Mouse (Mus musculus) T-cell, adult 2 months (primary cell): ENCODE results near the gene Atxn7.
"Not testable (repeated sequence)": the region's sequence is repeated elsewhere in the genome, so short reads cannot be mapped to it uniquely, and the experiment has no call there.

Experiments used
- DNase-seq: peaks from one replicate; pipeline ENCODE4 v3.0.0; 2022; ENCODE audit warnings: low spot score

The Atxn7 gene

GRCm38 (mm10) chr14:13988397-13988796 is 27.2 kb downstream of the Atxn7 start:
- DNase-seq = no peak

- DNase-seq = no peak
Measured at GRCm38 (mm10) chr14:13990741-13991140, 29.5 kb downstream of the Atxn7 start.

GRCm38 (mm10) chr14:13995206-13996097 is 34.2 kb downstream of the Atxn7 start:
- DNase-seq = no peak

- DNase-seq = no peak
Measured at GRCm38 (mm10) chr14:14002771-14003170, 41.5 kb downstream of the Atxn7 start.

- DNase-seq = no peak
Measured at GRCm38 (mm10) chr14:14009712-14010111, 48.5 kb downstream of the Atxn7 start.

GRCm38 (mm10) chr14:14012383-14013251 is 51.4 kb downstream of the Atxn7 start:
- DNase-seq = peak; percentile 87

- peak; percentile 32 for DNase-seq
Measured at GRCm38 (mm10) chr14:14013252-14013711, 52.0 kb downstream of the Atxn7 start.

GRCm38 (mm10) chr14:14014636-14015375 is 53.6 kb downstream of the Atxn7 start:
- DNase-seq = no peak

- peak; percentile 58 for DNase-seq
Measured at GRCm38 (mm10) chr14:14019155-14019894, 58.1 kb downstream of the Atxn7 start.

GRCm38 (mm10) chr14:14021244-14021643 is 60.0 kb downstream of the Atxn7 start:
- DNase-seq = no peak

GRCm38 (mm10) chr14:14025870-14026269 is 64.6 kb downstream of the Atxn7 start:
- no peak for DNase-seq

- DNase-seq = no peak
Measured at GRCm38 (mm10) chr14:14030621-14031020, 69.4 kb downstream of the Atxn7 start.

- no peak for DNase-seq
Measured at GRCm38 (mm10) chr14:14032842-14033241, 71.6 kb downstream of the Atxn7 start.

GRCm38 (mm10) chr14:14036352-14036751 is 75.1 kb downstream of the Atxn7 start:
- no peak for DNase-seq

GRCm38 (mm10) chr14:14038233-14038632 is 77.0 kb downstream of the Atxn7 start:
- no peak for DNase-seq

- peak; percentile 76 for DNase-seq
Measured at GRCm38 (mm10) chr14:14042336-14042735, 81.1 kb downstream of the Atxn7 start.

GRCm38 (mm10) chr14:14054386-14054785 is 93.1 kb downstream of the Atxn7 start:
- peak; percentile 42 for DNase-seq

- DNase-seq = not testable (repeated sequence)
Measured at GRCm38 (mm10) chr14:14059606-14060005, 98.4 kb downstream of the Atxn7 start.

GRCm38 (mm10) chr14:14062531-14063245 is 101.4 kb downstream of the Atxn7 start:
- DNase-seq = no peak

GRCm38 (mm10) chr14:14063382-14063781 is 102.1 kb downstream of the Atxn7 start:
- no peak for DNase-seq
